Mouse (Mus musculus): ENCODE data around the gene Rbl1.

DNA sequence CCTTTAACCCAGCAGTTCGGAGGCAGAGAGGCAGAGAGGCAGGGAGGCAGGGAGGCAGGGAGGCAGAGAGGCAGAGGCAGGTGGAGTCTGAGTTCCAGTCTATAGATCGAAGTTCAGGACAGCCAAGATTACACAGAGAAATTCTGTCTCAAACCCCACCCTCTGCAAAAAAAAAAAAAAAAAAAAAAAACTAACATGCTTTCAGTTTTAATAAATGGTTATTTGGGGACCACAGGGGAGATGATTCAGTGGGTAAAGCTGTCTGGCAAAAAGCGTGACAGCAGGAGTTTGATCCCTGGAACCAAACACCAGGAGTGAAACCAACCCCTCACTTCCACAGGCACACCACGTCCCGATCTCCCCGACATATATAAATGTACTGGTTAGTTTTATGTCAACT is 26.2 kb downstream of the Rbl1 start:
- TF ChIP-seq CTCF (IDR thresholded peaks at IDR 0.05; ENCODE audit: low read depth) (no peak), EP300 (optimal IDR thresholded peaks at IDR 0.05) (no peak)

Measured in stomach, postnatal 0 days (tissue).